Mouse (Mus musculus) spleen, embryonic (tissue): ENCODE data around the gene Cul9.

Experiments
- CTCF ChIA-PET: fragments of 350-600 bp; sonication (Branson Sonifier 250); formaldehyde crosslinking; loops from one replicate; lab custom pipeline; 2022; lab: Charles Lee

Cul9 gene

GRCm38 (mm10) chr17:46453302-46453948 is 92.8 kb downstream of the Cul9 start:
- CTCF ChIA-PET = no interaction called here

- CTCF ChIA-PET = no interaction called here
These were observed 93.5 kb downstream of the Cul9 start for GRCm38 (mm10) chr17:46452683-46453082.
